Mouse (Mus musculus): ENCODE measurements around the gene Ccdc187. TPM values are rescaled to one million over a fixed set of nuclear protein-coding genes. Genes with fewer than 3 reads are reported as not detected.

Gene Ccdc187
- polyA plus RNA-seq, 1 experiment from 2014 or later: 0.20 TPM

Other genes with a start within 250 kb of the Ccdc187 start
- gene Nacc2, start 171.3 kb downstream of the Ccdc187 start, polyA plus RNA-seq (2016; fragmentation: Nextera tagmentation; extraction: Ambion mirVana): 6.2 and 8.4 TPM in 2 replicates
- 4.4 and 6.3 TPM in 2 replicates for gene Lhx3, start 86.3 kb downstream of the Ccdc187 start, polyA plus RNA-seq (2016; fragmentation: Nextera tagmentation; extraction: Ambion mirVana)
- gene Qsox2, start 57.0 kb downstream of the Ccdc187 start, polyA plus RNA-seq (2016; fragmentation: Nextera tagmentation; extraction: Ambion mirVana): 19.1 and 20.4 TPM in 2 replicates
- 99.2 and 114 TPM in 2 replicates for gene Gpsm1, start 21.0 kb upstream of the Ccdc187 start, polyA plus RNA-seq (2016; fragmentation: Nextera tagmentation; extraction: Ambion mirVana)
- gene Dnlz, start 57.6 kb upstream of the Ccdc187 start, polyA plus RNA-seq (2016; fragmentation: Nextera tagmentation; extraction: Ambion mirVana): 36.8 and 38.8 TPM in 2 replicates
- 0.62 and 1.1 TPM in 2 replicates for gene Card9, start 66.4 kb upstream of the Ccdc187 start, polyA plus RNA-seq (2016; fragmentation: Nextera tagmentation; extraction: Ambion mirVana)
- 35.3 and 35.5 TPM in 2 replicates for gene Snapc4, start 86.1 kb upstream of the Ccdc187 start, polyA plus RNA-seq (2016; fragmentation: Nextera tagmentation; extraction: Ambion mirVana)
- 136 and 141 TPM in 2 replicates for gene Entr1, start 94.8 kb upstream of the Ccdc187 start, polyA plus RNA-seq (2016; fragmentation: Nextera tagmentation; extraction: Ambion mirVana)
- gene Pmpca, start 94.8 kb upstream of the Ccdc187 start, polyA plus RNA-seq (2016; fragmentation: Nextera tagmentation; extraction: Ambion mirVana): 132 and 139 TPM in 2 replicates
- gene Inpp5e, start 114.6 kb upstream of the Ccdc187 start, polyA plus RNA-seq (2016; fragmentation: Nextera tagmentation; extraction: Ambion mirVana): 23.8 and 29.7 TPM in 2 replicates
- 25.2 and 28.9 TPM in 2 replicates for gene Sec16a, start 150.7 kb upstream of the Ccdc187 start, polyA plus RNA-seq (2016; fragmentation: Nextera tagmentation; extraction: Ambion mirVana)
- 39.1 and 46.4 TPM in 2 replicates for gene Notch1, start 222.1 kb upstream of the Ccdc187 start, polyA plus RNA-seq (2016; fragmentation: Nextera tagmentation; extraction: Ambion mirVana)

Data from hindbrain, embryonic 10.5 days (tissue).